ENCODE assay signal across 8 mouse cellular contexts in genomic region chr12:91779004-91779365, GRCm38 (mm10). TPM values are rescaled to one million over a fixed set of nuclear protein-coding genes. Genes with fewer than 3 reads are reported as not detected.
A peak's percentile ranks its signal among the peaks of the same experiment; 100 is the strongest.
DNase-seq lines count a peak whose midpoint lies in the region; ATAC-seq and TF ChIP-seq lines count a peak whose summit lies in the region.

No protein-coding gene starts in this region.

- H3K27ac ChIP-seq in cortical plate, adult 2 months (ENCODE audit: insufficient read depth, low read length): no peak overlapping the region
- H3K27ac ChIP-seq in gastrocnemius, adult 2 months: peak overlapping the region; percentile 94
- H3K27ac ChIP-seq in hindbrain, embryonic 16.5 days (ENCODE audit: low read depth, low read length): peak overlapping the region; percentile 66
- peak overlapping the region; percentile 51 for H3K27ac ChIP-seq in left cerebral cortex, adult 2 months

- DNase-seq in adrenal gland, adult 18-20 months (ENCODE audit: low spot score in 2 of 2): peak; percentile 73 to 76
- peak; percentile 94 for DNase-seq in gastrocnemius, adult 2 months
- peak; percentile 72 to 78 for DNase-seq in left cerebral cortex, adult 2 months (ENCODE audit: extremely low spot score in 1 of 2, low spot score in 2 of 2)
- DNase-seq in lung, postnatal 4 days: peak; percentile 83 to 85
- DNase-seq in retina, postnatal 7 days (ENCODE audit: low read depth, low spot score): peak; percentile 80
- peak; percentile 90 for DNase-seq in thymus, postnatal 4 days

- WGBS in hindbrain, embryonic 16.5 days: under 1% methylated on average over 33 of the region's 35 CpGs

- peaks cover 3% of the 10 kb centered on the region; the same call in 1 of the 2 replicates for H3K27me3 ChIP-seq in hindbrain, embryonic 16.5 days (replicated peaks; ENCODE audit: control insufficient read depth, insufficient read depth, low read length)

- intact Hi-C loops in gastrocnemius, adult 2 months (cut with DNase I): loop anchor here (5.0 kb wide), 1 partner anchor 77 kb away; no protein-coding TSS in a partner anchor
- intact Hi-C loops in left cerebral cortex, adult 2 months (cut with DNase I): no loop called here

- peak overlapping the region; percentile 78 for H3K9ac ChIP-seq in hindbrain, embryonic 16.5 days (ENCODE audit: low read depth, low read length)

- H3K4me3 ChIP-seq in cortical plate, adult 2 months (ENCODE audit: insufficient read depth, low read length): peak overlapping the region; percentile 41
- H3K4me3 ChIP-seq in gastrocnemius, adult 2 months: peak overlapping the region; percentile 94
- H3K4me3 ChIP-seq in hindbrain, embryonic 16.5 days (ENCODE audit: low read length): peak overlapping the region; percentile 86
- peak overlapping the region; percentile 69 for H3K4me3 ChIP-seq in left cerebral cortex, adult 2 months

- H3K36me3 ChIP-seq in hindbrain, embryonic 16.5 days (ENCODE audit: control insufficient read depth, insufficient read depth, low read length): no peaks in the 10 kb centered on the region

- H3K4me2 ChIP-seq in hindbrain, embryonic 16.5 days (ENCODE audit: low read length): peak overlapping the region; percentile 99

- no peak for TF ChIP-seq CTCF in cortical plate, adult 2 months (IDR thresholded peaks at IDR 0.05; ENCODE audit: extremely low read depth, insufficient read depth, low read length)
- TF ChIP-seq CTCF in gastrocnemius, adult 2 months (IDR thresholded peaks at IDR 0.05): no peak
- TF ChIP-seq CTCF in left cerebral cortex, adult 2 months (IDR thresholded peaks at IDR 0.05): no peak

- no peaks in the 10 kb centered on the region for H3K9me3 ChIP-seq in hindbrain, embryonic 16.5 days (ENCODE audit: control insufficient read depth, low read length)

- no peak for TF ChIP-seq POLR2A in cortical plate, adult 2 months (IDR thresholded peaks at IDR 0.05; ENCODE audit: extremely low read depth, insufficient read depth, low read length)

- H3K4me1 ChIP-seq in cortical plate, adult 2 months (ENCODE audit: control insufficient read depth, insufficient read depth, low read length): no peaks in the 10 kb centered on the region
- peaks cover 13% of the 10 kb centered on the region for H3K4me1 ChIP-seq in hindbrain, embryonic 16.5 days (ENCODE audit: control insufficient read depth, insufficient read depth, low read depth, low read length)

- ATAC-seq in hindbrain, embryonic 16.5 days: peak; percentile 94

RNA-seq across cellular contexts. Expression of gene Ston2, which starts 9.2 kb away (rescaled TPM):
- total RNA-seq in adrenal gland, adult 18-20 months (2021): 1 to 10 TPM; 3.7 to 8.3 TPM
- polyA plus RNA-seq in cortical plate, adult 2 months (2012; rRNA removed): 11.3 and 11.6 TPM in 2 replicates
- 10 to 100 TPM; 53.3 to 61.6 TPM for total RNA-seq in gastrocnemius, adult 2 months (2021)
- 7.1 and 8.0 TPM in 2 replicates for polyA plus RNA-seq in hindbrain, embryonic 16.5 days (2015; fragmentation: Nextera tagmentation; extraction: Ambion mirVana)
- total RNA-seq in left cerebral cortex, adult 2 months (2021): 10 to 100 TPM; 17.1 to 20.2 TPM

Comparison
In these comparisons a context has a peak if more than half of its experiments do, and no peak if none do; other contexts are left out.
1. H3K4me3 ChIP-seq: peak in every context shown above with its lines; median percentile 94 in gastrocnemius, adult 2 months; 86 in hindbrain, embryonic 16.5 days; 69 in left cerebral cortex, adult 2 months; 41 in cortical plate, adult 2 months.